Mouse (Mus musculus) liver, postnatal 0 days (tissue): ENCODE results near the gene Gm3159.
"Not testable (repeated sequence)": the region's sequence is repeated elsewhere in the genome, so short reads cannot be mapped to it uniquely, and the experiment has no call there.

Experiments used
- CTCF ChIP-seq: sonication (generic); IDR thresholded peaks from 2 replicates; pipeline ENCODE4 v1.5.1; 2016; ENCODE audit warnings: antibody characterized with exemption, low read depth
- EP300 ChIP-seq: IDR thresholded peaks from 2 replicates; pipeline ENCODE4 v1.6.1; 2016; ENCODE audit warnings: antibody characterized with exemption, low read depth, mild to moderate bottlenecking

DNA sequence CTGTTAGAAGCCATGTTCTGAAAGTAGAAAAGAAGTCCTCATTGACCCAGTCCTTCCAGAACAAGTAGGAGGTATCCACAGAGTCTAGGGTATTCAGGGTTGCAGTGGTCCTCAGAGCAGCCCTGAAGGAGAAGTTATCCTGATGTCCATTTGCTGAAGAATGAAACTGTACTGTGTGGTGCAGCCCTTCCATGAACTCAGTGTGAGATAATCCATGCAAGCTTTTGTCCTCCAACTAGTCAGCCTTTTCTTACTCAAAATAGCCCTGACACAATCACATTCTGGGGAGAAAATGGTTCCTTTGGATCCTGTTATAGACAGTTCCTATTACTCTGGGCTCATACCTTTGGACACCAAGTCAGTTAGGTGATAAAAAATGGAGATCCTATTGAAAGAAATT, 6.5 kb downstream of the Gm3159 start:
- TF ChIP-seq CTCF, EP300: not testable (repeated sequence)
